Mouse (Mus musculus): ENCODE results near the gene Il1r2. TPM values are rescaled to one million over a fixed set of nuclear protein-coding genes. Genes with fewer than 3 reads are reported as not detected.

Il1r2 gene
- not detected in 2 replicates for polyA plus RNA-seq (2012; ENCODE audit: insufficient read depth, insufficient read length, low replicate concordance, missing spikeins)

- WGBS: 97% methylated on average over 5 of the region's 5 CpGs
- Histone ChIP-seq H3K4me1 (ENCODE audit: control insufficient read depth, insufficient read depth, low read length) (no peaks in the 10 kb centered on the region), H3K4me3 (ENCODE audit: insufficient read depth, low read depth, low read length) (no peak within 1 kb of the TSS), H3K27ac (ENCODE audit: insufficient read depth, low read depth, low read length) (no peak within 1 kb of the TSS)
- TF ChIP-seq CTCF (IDR thresholded peaks at IDR 0.05; ENCODE audit: insufficient read depth, low read depth, low read length) (no peak), POLR2A (IDR thresholded peaks at IDR 0.05; ENCODE audit: insufficient read depth, low read depth, low read length) (no peak)
Measured at GRCm38 (mm10) chr1:40073779-40074178, at the start of gene Il1r2. Gene Il1r2, plus strand, starts transcription at chr1:40074079.

GRCm38 (mm10) chr1:40024554-40025320, 49.1 kb upstream of the Il1r2 start:
- Histone ChIP-seq H3K27ac (ENCODE audit: insufficient read depth, low read depth, low read length) (no peak overlapping the region), H3K4me3 (ENCODE audit: insufficient read depth, low read depth, low read length) (no peak overlapping the region)

GRCm38 (mm10) chr1:40025416-40025815, 48.5 kb upstream of the Il1r2 start:
- peaks cover 3% of the 10 kb centered on the region for H3K4me1 ChIP-seq (ENCODE audit: control insufficient read depth, insufficient read depth, low read length)
- H3K4me3 ChIP-seq (ENCODE audit: insufficient read depth, low read depth, low read length): no peak overlapping the region
- H3K27ac ChIP-seq (ENCODE audit: insufficient read depth, low read depth, low read length): no peak overlapping the region
- TF ChIP-seq CTCF (IDR thresholded peaks at IDR 0.05; ENCODE audit: insufficient read depth, low read depth, low read length) (no peak), POLR2A (IDR thresholded peaks at IDR 0.05; ENCODE audit: insufficient read depth, low read depth, low read length) (no peak)
- WGBS: 85% methylated on average over 5 of the region's 5 CpGs

More at GRCm38 (mm10) chr1:40024554-40025320, 49.1 kb upstream of the Il1r2 start:
- TF ChIP-seq CTCF (IDR thresholded peaks at IDR 0.05; ENCODE audit: insufficient read depth, low read depth, low read length) (no peak), POLR2A (IDR thresholded peaks at IDR 0.05; ENCODE audit: insufficient read depth, low read depth, low read length) (no peak)
- peaks cover 3% of the 10 kb centered on the region for H3K4me1 ChIP-seq (ENCODE audit: control insufficient read depth, insufficient read depth, low read length)
- WGBS: 89% methylated on average over 27 of the region's 27 CpGs

GRCm38 (mm10) chr1:40027116-40027620, 46.7 kb upstream of the Il1r2 start:
- H3K4me3 ChIP-seq (ENCODE audit: insufficient read depth, low read depth, low read length): no peak overlapping the region
- H3K27ac ChIP-seq (ENCODE audit: insufficient read depth, low read depth, low read length): no peak overlapping the region
- H3K4me1 ChIP-seq (ENCODE audit: control insufficient read depth, insufficient read depth, low read length): no peaks in the 10 kb centered on the region; the same call in 1 of the 2 replicates
- TF ChIP-seq CTCF (IDR thresholded peaks at IDR 0.05; ENCODE audit: insufficient read depth, low read depth, low read length): no peak
- 76% methylated on average over 7 of the region's 7 CpGs for WGBS

GRCm38 (mm10) chr1:40028207-40028998, 45.5 kb upstream of the Il1r2 start:
- Histone ChIP-seq H3K4me3 (ENCODE audit: insufficient read depth, low read depth, low read length) (no peak overlapping the region), H3K27ac (ENCODE audit: insufficient read depth, low read depth, low read length) (no peak overlapping the region), H3K4me1 (ENCODE audit: control insufficient read depth, insufficient read depth, low read length) (no peaks in the 10 kb centered on the region; the same call in 1 of the 2 replicates)
- whole genome bisulfite sequencing: 87% methylated on average over 12 of the region's 12 CpGs
- TF ChIP-seq POLR2A (IDR thresholded peaks at IDR 0.05; ENCODE audit: insufficient read depth, low read depth, low read length): no peak
- no peak for TF ChIP-seq CTCF (IDR thresholded peaks at IDR 0.05; ENCODE audit: insufficient read depth, low read depth, low read length)

GRCm38 (mm10) chr1:40029597-40029996, 44.3 kb upstream of the Il1r2 start:
- TF ChIP-seq POLR2A (IDR thresholded peaks at IDR 0.05; ENCODE audit: insufficient read depth, low read depth, low read length): no peak
- TF ChIP-seq CTCF (IDR thresholded peaks at IDR 0.05; ENCODE audit: insufficient read depth, low read depth, low read length): no peak
- H3K4me3 ChIP-seq (ENCODE audit: insufficient read depth, low read depth, low read length): no peak overlapping the region
- H3K4me1 ChIP-seq (ENCODE audit: control insufficient read depth, insufficient read depth, low read length): no peaks in the 10 kb centered on the region; the same call in 1 of the 2 replicates
- H3K27ac ChIP-seq (ENCODE audit: insufficient read depth, low read depth, low read length): no peak overlapping the region
- 87% methylated on average over 5 of the region's 5 CpGs for WGBS

GRCm38 (mm10) chr1:40030287-40030975, 43.4 kb upstream of the Il1r2 start:
- H3K27ac ChIP-seq (ENCODE audit: insufficient read depth, low read depth, low read length): no peak overlapping the region
- no peak overlapping the region for H3K4me3 ChIP-seq (ENCODE audit: insufficient read depth, low read depth, low read length)
- 84% methylated on average over 14 of the region's 14 CpGs for WGBS
- H3K4me1 ChIP-seq (ENCODE audit: control insufficient read depth, insufficient read depth, low read length): no peaks in the 10 kb centered on the region
- TF ChIP-seq CTCF (IDR thresholded peaks at IDR 0.05; ENCODE audit: insufficient read depth, low read depth, low read length) (no peak), POLR2A (IDR thresholded peaks at IDR 0.05; ENCODE audit: insufficient read depth, low read depth, low read length) (no peak)

- Histone ChIP-seq H3K4me3 (ENCODE audit: insufficient read depth, low read depth, low read length) (no peak overlapping the region), H3K4me1 (ENCODE audit: control insufficient read depth, insufficient read depth, low read length) (no peaks in the 10 kb centered on the region), H3K27ac (ENCODE audit: insufficient read depth, low read depth, low read length) (no peak overlapping the region)
- TF ChIP-seq POLR2A (IDR thresholded peaks at IDR 0.05; ENCODE audit: insufficient read depth, low read depth, low read length) (no peak), CTCF (IDR thresholded peaks at IDR 0.05; ENCODE audit: insufficient read depth, low read depth, low read length) (no peak)
- WGBS: 93% methylated on average over 8 of the region's 8 CpGs
Measured at GRCm38 (mm10) chr1:40030976-40031356, 42.9 kb upstream of the Il1r2 start.
